Mouse (Mus musculus) liver, adult (tissue): ENCODE results near the gene Qsox2.
A peak's percentile ranks its signal among the peaks of the same experiment; 100 is the strongest.

Experiments used
- GATA4 ChIP-seq: IDR thresholded peaks from 2 replicates; pipeline ENCODE4 v1.6.1; 2014; ENCODE audit warnings: mild to moderate bottlenecking, low read length; ENCODE audit not compliant: insufficient replicate concordance

The Qsox2 gene

DNA sequence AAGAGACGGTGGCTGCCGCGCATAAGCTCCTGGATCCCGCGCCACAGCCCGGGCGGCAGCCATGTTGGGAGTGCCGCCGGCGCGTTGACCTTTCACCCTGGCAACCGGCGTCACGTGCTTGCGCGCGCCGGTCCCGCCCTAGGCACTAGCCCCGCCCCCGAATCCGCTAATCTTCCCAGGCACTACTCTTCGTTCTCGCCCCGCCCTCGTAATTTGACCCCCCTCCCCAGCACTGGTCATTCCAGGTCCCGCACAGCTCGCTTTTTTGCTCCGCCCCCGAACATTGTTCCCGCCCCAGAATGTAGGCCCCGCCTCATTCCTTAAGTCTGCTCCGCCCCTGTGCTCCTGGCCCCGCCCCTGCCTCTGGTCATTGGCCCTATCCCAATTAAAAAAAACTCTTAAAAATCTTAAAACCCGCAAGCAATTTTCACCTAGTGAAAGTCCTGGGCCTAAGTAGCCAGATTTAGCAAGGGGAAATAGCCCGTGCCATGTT, at the start of gene Qsox2:
Qsox2 (minus strand) TSS at position 236 of the 493 bp plus-strand sequence.
- peak; percentile 49; the same call in 1 of the 2 replicates for TF ChIP-seq GATA4

DNA sequence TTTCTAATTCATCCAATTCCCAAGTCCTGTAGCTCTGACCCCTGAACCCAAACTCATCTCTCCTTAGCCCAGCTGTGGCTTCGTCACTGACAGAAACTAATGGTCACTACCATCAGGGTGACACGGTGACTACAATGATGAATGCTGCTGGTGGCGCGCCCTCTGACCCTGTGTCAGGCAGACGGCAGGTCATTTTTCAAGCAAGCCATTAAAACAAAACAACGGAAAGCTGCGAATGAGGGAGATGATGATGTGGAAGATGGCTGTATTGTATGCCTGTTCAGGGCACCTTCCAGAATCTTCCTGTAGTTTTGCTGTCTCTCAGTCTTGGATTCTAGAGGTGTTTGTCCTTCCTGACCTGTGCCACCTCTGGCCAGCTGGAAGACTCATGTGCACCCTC, 49.1 kb upstream of the Qsox2 start:
- no peak for TF ChIP-seq GATA4

DNA sequence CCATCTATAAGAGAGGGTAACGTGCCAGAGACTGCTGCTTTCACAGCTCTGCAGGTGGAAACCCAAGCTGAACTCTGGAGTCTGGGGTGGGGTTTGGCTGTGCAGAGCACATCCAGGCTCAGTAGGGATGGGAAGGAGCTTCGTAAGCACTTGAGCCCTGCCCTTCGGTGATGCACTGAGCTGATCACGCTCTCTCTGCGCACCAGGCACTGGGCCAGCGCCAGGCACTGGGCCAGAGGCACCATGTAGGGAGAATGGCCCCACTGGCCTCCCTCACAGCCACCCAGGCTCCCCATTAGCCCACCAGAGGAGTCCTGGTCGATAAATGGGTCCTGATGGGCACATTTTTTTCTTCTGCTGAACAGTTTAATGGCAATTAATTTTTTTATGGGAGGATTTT, 48.5 kb upstream of the Qsox2 start:
- TF ChIP-seq GATA4: no peak

DNA sequence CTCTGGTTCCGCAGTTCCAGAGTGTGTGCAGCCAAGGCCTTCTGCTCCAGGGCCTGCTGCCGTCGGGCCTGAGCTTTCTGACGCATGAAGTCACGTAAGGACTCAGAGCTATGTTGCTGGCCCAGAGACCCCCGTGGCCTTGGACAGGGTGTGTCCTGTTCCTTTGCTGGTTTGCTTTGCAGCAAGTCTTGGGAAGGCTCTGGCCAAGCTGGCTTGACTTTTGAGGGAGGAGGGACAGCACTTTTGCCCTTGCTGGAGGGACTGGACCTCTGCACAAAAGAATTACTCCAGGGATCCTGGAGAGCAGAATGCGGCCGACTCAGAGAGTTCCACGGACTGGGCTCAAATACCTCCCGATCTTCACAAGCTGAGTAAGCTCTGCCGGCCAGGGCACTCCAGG, 43.3 kb upstream of the Qsox2 start:
- no peak for TF ChIP-seq GATA4

DNA sequence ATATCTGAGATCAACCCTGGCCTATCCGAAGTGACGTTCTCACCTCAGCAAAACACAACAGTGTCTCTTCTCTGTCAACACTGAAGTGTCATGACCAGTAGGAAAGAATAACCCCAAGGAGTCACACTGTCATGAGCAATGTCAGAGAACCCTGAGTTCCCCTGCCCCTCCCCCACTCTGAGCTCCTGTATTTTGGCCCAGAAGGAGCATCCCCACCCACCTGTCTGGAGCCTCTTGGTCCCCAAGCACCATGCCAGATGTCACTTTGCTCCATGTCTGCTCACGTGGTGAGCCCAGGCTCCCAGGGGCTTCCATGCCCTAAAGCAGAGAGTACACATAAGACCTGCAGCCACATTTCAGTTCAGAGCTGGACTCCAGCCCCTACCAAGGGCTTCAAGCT, 42.4 kb upstream of the Qsox2 start:
- TF ChIP-seq GATA4: no peak

DNA sequence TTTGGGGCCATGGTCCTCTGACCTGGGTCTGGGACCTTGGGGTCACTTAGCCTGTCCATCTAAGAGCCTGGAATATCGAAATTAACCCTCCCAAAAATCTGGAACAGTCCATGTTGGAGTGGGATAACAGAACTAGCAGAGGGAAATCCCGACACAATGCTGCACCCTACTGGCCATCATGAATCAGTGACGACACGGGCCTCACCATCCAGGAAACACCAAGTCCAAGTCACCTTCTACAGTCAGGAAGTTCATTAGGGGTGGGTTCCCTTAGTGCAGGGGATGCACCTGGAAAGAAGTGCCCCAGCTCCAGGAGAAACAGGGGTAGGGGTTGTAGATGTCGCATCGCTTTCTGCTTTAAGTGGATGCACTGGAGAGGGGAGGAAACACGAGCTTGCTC, 36.3 kb upstream of the Qsox2 start:
- TF ChIP-seq GATA4: no peak

DNA sequence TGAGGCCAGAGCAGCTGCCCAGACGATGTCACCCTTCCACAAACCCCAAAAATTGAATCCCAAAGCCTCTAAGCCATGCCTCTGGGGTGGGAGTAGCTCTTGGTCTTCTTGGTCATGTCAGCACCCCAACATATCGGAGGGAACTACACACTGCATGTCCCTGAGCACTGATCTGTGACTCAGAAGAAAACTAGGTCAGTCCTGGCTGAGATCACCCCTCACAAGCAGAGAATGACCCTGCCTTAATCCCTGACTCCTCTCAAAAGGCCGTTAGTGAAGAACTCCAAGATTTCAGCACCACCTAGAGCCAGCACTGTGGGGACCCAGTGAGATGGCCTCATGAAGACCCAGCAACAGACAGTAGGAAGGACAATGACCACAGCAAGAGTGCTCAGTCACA, 30.9 kb upstream of the Qsox2 start:
- no peak for TF ChIP-seq GATA4

DNA sequence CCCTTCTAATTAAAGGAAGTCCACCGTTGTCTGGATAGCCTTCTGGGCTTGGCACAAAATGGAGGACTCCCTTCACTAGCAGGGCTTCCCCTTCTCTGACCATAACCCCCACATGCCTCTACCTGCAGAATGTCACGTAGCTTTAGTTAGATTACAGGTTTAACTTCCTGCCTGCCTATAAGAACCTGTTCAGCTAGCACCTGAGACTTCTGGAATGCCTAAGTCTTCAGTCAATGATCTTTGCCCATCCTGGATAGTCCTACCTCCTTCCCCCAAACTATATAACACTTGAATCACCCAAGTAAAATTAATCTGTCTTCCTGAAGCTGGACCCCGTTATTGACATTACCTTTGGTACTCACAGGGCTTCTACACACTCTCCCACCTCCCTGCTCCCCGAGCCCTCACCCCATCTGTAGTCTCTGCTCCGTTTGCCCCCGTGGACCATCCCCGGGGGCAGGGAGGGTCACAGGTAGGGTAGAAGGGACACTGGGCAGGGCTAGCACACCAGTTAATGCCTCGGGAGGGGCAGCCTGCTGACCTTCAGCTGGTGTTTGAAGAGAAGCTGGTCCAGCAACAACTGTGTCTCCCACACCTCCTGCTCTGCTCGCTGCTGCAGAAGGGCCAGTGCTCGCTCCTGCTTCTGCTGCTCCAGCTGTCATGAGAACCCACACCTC, 28.9 kb upstream of the Qsox2 start:
- TF ChIP-seq GATA4: no peak

DNA sequence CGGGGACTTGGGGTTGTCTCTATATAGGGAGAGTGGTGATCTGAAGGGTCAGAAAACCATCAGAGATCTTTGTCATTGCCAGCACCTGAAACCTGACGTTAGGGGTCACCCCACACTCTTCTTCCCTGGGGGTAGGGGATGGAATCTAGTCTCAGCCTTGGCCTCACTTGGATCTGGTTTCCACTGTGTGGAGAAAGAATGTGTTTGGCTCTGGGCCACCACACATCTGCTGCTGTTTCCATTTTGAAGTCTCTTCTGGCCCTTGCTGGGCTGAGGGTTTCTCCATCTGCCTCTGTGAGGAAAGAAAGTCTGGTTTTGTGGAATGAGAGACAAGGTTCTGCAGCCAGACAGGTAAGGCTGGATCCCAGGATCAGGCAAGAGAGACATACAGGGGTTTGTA, 27.8 kb upstream of the Qsox2 start:
- no peak for TF ChIP-seq GATA4

DNA sequence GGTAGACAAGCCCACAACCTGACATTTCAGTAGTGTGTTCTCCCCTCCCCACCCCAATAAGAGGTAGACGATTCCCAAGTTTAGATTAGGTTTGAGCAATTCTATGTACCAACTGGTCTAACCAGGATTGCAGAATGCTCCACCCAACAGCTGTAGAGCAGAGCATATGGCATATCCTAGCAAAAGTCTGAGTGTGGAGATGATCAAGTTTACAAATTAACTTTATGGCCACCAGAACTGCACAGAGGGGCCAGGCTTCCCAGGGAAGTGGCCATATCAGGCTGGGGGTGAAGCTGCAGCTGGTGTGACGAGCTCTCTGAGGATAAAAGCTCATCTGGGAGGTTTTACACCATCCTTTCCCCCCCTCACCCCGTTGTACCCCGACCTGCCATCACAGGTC, 27.3 kb upstream of the Qsox2 start:
- no peak for TF ChIP-seq GATA4

DNA sequence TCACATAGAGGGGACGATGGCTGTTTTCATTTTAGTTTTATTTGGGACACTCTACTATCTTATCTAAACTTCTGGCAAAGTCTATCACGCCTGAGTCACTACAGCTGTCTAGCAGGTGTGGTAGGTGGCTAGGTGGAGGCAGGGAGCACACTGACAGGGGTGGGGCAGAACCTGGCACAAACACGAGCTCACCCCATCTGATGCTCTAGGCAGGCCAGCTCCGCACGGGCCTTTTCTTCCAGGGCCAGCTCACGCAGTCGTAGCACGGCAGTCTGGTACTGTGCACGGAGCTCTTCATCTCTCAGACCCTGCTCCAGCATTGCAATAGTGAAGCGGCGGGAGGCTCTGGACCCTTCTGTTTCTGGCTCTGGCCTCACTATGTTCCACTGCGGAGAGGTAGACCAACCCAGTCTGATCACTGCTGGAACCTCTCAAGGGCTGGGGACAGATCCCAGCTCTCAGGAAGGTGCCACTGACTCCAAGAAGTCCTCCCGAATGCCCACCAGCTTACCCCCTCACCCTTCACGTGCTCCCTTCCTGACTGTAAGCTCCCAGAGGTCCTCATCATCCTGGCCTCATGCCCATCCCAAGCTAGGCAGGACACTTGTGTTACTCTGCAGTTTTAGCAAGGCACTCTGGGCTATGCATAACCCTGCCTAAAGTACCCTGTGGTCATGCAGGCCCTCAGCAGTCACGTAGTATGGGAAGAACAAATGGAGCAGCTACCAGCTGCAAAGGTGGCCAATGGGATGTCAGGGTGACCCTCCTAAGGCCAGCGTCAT, 20.2 kb upstream of the Qsox2 start:
- TF ChIP-seq GATA4: no peak

DNA sequence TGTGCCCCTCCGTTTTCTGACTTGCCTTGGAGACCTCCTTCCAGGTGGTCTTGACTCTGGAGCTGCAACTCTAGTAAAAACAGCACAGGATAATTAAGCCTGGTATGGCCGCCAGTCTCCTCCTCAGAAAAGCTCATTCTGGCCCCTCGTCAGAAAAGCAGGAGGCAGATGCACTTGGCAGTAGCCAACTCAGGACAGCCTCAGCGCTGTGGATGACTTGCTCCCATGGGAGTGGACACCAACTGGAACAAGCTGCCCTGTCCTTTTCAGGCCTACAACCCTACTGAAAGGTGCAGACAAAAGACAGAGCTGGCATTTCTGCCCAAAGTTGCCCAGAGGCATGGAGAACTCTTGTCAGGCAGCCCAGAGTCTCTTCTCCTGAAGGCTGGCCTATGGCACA, 17.5 kb upstream of the Qsox2 start:
- no peak for TF ChIP-seq GATA4

DNA sequence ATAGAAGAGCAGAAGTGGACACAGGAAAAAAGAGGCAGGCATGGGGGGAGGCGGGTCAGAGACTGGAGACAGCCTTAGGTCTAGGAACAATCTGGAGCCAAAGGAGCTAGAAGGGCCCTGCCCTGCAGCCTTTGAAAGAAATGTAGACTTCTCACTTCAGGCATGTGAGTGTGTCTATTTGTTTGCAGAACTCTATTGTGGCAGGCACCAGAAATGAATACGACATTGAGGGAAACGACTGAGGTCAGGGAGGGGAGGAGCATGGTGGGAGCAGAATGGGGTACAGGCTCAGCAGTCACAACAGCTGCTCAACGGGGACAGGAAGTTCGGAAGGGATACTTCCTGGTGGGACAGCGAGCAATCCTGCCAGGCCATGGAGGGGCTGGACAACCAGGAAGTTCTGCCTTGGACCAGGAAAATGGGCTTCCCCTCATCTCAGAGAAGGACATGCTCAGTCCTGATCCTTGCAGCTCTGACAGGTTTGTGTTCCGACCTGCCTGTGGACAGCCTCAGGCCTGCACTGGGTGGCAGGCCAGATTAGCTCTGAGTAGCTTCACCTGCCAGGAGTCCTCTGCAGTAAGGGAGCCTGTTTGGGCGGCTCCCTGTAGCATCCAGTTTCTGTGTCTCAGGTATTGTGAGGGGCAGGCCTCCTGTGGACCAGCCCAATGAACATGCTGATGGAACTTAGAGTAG, 15.3 kb upstream of the Qsox2 start:
- no peak for TF ChIP-seq GATA4

DNA sequence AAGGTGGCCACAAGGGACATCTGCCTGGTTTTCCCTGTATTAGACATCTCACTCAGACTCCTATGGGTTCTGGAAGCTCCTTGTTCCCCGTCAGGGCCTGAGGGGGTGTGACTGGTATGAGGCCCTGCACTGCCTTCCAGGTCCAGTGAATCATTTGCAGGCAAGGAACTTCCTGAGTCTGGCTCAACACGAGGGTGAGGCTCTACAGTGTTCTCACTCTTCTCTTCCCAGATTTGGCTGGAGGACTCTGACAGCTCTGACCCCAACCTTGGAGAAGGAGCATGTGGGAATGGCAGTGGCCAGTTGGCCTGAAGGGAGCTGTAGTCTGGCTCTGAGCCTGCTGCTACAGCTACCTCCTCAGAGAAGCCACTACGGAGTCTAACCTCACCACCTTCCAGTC, 10.2 kb upstream of the Qsox2 start:
- TF ChIP-seq GATA4: no peak

DNA sequence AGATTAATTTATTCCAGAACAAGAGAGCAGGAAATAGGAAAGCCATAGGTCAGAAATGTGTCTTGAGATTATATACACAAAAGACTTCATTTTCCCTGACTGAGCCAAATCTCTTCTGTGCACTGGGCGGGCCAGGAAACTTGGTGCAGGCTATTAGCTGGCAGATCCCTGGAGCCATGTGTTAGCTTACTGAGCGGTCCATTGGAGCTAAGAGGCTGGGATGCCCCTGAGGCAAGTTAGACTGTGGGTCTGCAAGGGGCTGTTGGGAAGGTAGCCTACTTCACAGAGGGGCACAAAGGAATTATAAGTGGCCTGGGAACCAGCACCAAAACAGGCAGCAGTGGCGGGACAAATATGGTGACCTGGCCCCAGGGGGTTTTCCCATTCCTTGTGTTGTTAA, 3.5 kb upstream of the Qsox2 start:
- TF ChIP-seq GATA4: no peak

DNA sequence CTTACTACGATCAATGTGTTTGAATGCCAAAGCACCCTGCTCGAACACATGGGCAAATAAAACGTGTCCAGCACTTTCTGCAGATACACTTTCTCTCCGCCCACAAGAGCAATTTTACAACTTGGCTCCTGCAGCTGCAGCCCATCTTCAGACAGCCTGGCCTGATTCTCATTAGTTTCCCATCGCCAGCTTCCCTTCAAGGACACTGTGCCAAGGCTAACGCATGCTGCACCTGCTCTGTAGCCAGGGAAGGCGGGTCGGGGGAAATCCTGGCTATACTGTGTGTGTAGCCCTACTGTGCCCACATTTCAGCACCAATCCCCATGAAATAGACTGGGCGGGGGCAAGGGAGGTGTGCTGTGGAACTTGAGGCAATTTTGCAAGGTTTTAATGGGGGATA, 3.0 kb upstream of the Qsox2 start:
- no peak for TF ChIP-seq GATA4
